Mouse (Mus musculus) spleen, adult 2 months (tissue): Measurements from ENCODE around the gene Bphl.

ENCODE experiments used
- CTCF ChIP-seq: fragments of 200-500 bp; IDR thresholded peaks from 2 replicates; pipeline ENCODE4 v1.5.1; 2011; ENCODE audit warnings: mild to moderate bottlenecking, inconsistent platforms; ENCODE audit not compliant: insufficient read depth, insufficient read length, insufficient replicate concordance; ENCODE audit errors: extremely low read depth
- POLR2A ChIP-seq: fragments of 200-500 bp; IDR thresholded peaks from 2 replicates; pipeline ENCODE4 v1.6.1; 2011; ENCODE audit warnings: low read depth, low read length, inconsistent platforms

DNA sequence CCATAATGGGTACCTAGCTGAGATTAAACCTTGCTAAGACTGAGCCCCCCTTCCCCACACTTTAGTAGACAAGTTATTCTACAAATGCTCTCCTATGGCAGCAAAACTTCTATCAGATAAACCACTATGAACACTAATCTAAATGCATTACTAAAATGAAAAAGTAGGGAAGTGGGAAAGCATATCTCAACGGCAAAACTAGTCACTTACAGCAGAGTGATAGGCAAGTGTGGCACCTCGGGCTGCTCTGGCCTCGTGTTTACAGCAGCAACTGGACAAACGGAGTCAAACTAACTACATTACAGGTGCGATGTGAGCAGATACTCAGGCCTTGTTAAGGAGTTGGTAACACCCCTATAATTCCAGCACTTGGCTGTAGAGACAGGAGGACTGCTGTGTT, 47.8 kb upstream of the Bphl start:
- no peak for TF ChIP-seq CTCF
- TF ChIP-seq POLR2A, result no peak
